Mouse (Mus musculus) WW6 (cell line): Measurements from ENCODE around the gene Galnt16.

Experiments
- DNase-seq: peaks from one replicate; pipeline ENCODE4 v3.0.0-alpha.2; 2013; ENCODE audit warnings: low read depth, low spot score

Galnt16 gene

GRCm38 (mm10) chr12:80517977-80518376 lies at the start of gene Galnt16:
Gene Galnt16, plus strand, starts transcription at chr12:80518277.
- no peak for DNase-seq

- DNase-seq = no peak
These were observed 47.9 kb upstream of the Galnt16 start for GRCm38 (mm10) chr12:80470206-80470605.

GRCm38 (mm10) chr12:80471926-80472325 lies 46.2 kb upstream of the Galnt16 start:
- no peak for DNase-seq

- DNase-seq = no peak
These were observed 44.3 kb upstream of the Galnt16 start for GRCm38 (mm10) chr12:80473731-80474130.

- DNase-seq = no peak
These were observed 38.1 kb upstream of the Galnt16 start for GRCm38 (mm10) chr12:80479986-80480385.

GRCm38 (mm10) chr12:80483397-80483796 lies 34.7 kb upstream of the Galnt16 start:
- no peak for DNase-seq

- no peak for DNase-seq
These were observed 24.8 kb upstream of the Galnt16 start for GRCm38 (mm10) chr12:80493311-80493710.

GRCm38 (mm10) chr12:80495691-80496090 lies 22.4 kb upstream of the Galnt16 start:
- DNase-seq = no peak

- DNase-seq = no peak
These were observed 19.7 kb upstream of the Galnt16 start for GRCm38 (mm10) chr12:80498356-80498755.

- DNase-seq = no peak
These were observed 17.6 kb upstream of the Galnt16 start for GRCm38 (mm10) chr12:80500506-80500905.

GRCm38 (mm10) chr12:80504718-80505117 lies 13.4 kb upstream of the Galnt16 start:
- no peak for DNase-seq

- DNase-seq = no peak
These were observed 10.9 kb upstream of the Galnt16 start for GRCm38 (mm10) chr12:80507041-80507745.

- peak; percentile 38 for DNase-seq
These were observed 298 bp downstream of the Galnt16 start for GRCm38 (mm10) chr12:80518393-80518756.

GRCm38 (mm10) chr12:80518757-80519620 lies 912 bp downstream of the Galnt16 start:
- peak; percentile 28 for DNase-seq

GRCm38 (mm10) chr12:80519621-80520332 lies 1.7 kb downstream of the Galnt16 start:
- peak; percentile 39 for DNase-seq

- no peak for DNase-seq
These were observed 3.9 kb downstream of the Galnt16 start for GRCm38 (mm10) chr12:80522006-80522405.

- peak; percentile 65 for DNase-seq
These were observed 6.3 kb downstream of the Galnt16 start for GRCm38 (mm10) chr12:80524276-80524921.

GRCm38 (mm10) chr12:80525513-80525912 lies 7.4 kb downstream of the Galnt16 start:
- peak; percentile 24 for DNase-seq

- no peak for DNase-seq
These were observed 8.4 kb downstream of the Galnt16 start for GRCm38 (mm10) chr12:80526511-80526910.

GRCm38 (mm10) chr12:80527727-80528389 lies 9.8 kb downstream of the Galnt16 start:
- DNase-seq = no peak

- no peak for DNase-seq
These were observed 12.0 kb downstream of the Galnt16 start for GRCm38 (mm10) chr12:80530052-80530451.
